Mouse (Mus musculus): ENCODE results near the gene 9230112D13Rik. TPM values are rescaled to one million over a fixed set of nuclear protein-coding genes. Genes with fewer than 3 reads are reported as not detected.

9230112D13Rik gene
- polyA plus RNA-seq, 1 experiment from 2014 or later: not detected

Other genes starting within 250 kb of the 9230112D13Rik start
- 5.5 and 8.2 TPM in 2 replicates for gene Shld2, start 212.3 kb downstream of the 9230112D13Rik start, polyA plus RNA-seq (2014; fragmentation: Nextera tagmentation; extraction: Ambion mirVana)
- gene Glud1, start 212.1 kb downstream of the 9230112D13Rik start, polyA plus RNA-seq (2014; fragmentation: Nextera tagmentation; extraction: Ambion mirVana): 131 and 145 TPM in 2 replicates
- gene Fam25c, start 167.4 kb downstream of the 9230112D13Rik start, polyA plus RNA-seq (2014; fragmentation: Nextera tagmentation; extraction: Ambion mirVana): not detected in 2 replicates
- gene Sncg, start 148.0 kb downstream of the 9230112D13Rik start, polyA plus RNA-seq (2014; fragmentation: Nextera tagmentation; extraction: Ambion mirVana): 213 and 251 TPM in 2 replicates
- 4.5 and 5.3 TPM in 2 replicates for gene Mmrn2, start 147.3 kb downstream of the 9230112D13Rik start, polyA plus RNA-seq (2014; fragmentation: Nextera tagmentation; extraction: Ambion mirVana)
- 25.7 and 26.3 TPM in 2 replicates for gene Bmpr1a, start 19.5 kb downstream of the 9230112D13Rik start, polyA plus RNA-seq (2014; fragmentation: Nextera tagmentation; extraction: Ambion mirVana)
- 0.68 and 0.76 TPM in 2 replicates for gene Ldb3, start 65.9 kb upstream of the 9230112D13Rik start, polyA plus RNA-seq (2014; fragmentation: Nextera tagmentation; extraction: Ambion mirVana)
- gene Opn4, start 77.3 kb upstream of the 9230112D13Rik start, polyA plus RNA-seq (2014; fragmentation: Nextera tagmentation; extraction: Ambion mirVana): not detected in 2 replicates
- gene Wapl, start 151.1 kb upstream of the 9230112D13Rik start, polyA plus RNA-seq (2014; fragmentation: Nextera tagmentation; extraction: Ambion mirVana): 16.5 and 16.8 TPM in 2 replicates

Measured in hindbrain, embryonic 14.5 days (tissue).